Mouse (Mus musculus): ENCODE results near the gene Ptpn3.

The Ptpn3 gene

DNA sequence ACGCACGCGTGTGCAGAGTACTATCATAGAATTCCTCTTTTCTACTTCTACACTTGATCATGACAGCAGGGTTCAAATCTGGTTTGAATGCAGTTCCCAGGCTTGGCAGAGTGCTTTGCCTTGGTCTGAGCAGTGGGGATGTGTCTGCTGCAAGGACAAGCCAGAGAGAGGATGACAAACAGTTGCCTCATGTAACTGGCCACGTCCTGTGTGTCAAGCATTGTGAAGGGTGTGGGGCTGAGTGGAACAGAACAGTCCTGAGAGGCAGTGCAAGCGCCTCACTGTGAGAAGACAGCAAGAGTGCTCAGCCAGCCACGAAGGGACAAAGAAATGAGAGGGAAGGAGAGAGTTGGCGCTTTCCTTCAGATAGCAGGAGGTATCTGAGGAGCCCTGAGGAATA, 37.9 kb downstream of the Ptpn3 start:
- DNase-seq (ENCODE audit: low spot score in 2 of 2): no peak

DNA sequence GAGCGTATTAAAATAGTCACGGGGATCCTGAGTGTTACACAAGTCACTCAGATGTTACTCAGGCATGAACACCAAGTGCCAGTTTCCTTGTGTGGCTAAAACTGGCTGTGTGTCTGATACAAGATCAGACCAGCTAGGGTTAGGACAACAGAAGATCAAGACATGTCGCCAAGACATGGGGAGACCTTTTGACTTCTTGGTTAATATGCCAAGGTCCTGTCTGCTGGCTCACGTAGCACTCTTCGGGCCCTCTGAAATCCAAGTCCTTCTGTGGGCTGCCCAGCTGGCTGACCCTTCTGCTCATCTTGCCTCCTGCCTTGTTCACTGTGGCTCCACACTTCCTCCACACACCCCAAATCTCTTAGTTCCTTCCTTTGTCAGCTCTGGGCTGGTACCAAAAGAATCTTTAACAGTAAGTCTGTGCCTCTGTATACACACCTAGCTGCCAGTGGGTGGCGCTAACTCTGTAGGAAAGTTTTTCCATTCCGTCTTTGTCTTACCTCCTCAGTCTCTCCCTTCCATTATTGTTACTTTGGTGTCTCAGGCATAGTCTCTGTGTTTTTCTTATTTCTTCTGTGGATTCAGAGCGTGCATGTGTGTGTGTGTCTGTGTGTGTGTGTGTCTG, 38.5 kb downstream of the Ptpn3 start:
- DNase-seq (ENCODE audit: low spot score in 2 of 2): no peak

DNA sequence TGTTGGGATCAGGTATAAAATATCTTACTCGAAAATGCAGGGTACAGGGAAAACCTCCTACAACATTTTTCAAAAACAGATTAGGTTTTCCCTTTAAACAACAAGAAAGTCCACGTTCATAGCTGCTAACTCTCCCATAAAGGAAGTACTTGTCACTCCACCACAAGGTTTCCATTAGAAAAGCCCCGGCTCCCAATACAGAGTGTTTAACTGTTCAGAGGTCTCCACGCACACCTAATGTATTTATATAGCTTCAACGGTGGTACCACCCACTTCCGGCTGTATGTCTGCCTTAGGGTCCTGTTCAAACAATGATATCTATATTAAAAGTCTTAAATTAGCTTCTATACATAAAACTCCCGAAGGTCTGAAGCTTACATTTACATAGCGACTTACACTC, 39.2 kb downstream of the Ptpn3 start:
- DNase-seq (ENCODE audit: low spot score in 2 of 2): no peak

DNA sequence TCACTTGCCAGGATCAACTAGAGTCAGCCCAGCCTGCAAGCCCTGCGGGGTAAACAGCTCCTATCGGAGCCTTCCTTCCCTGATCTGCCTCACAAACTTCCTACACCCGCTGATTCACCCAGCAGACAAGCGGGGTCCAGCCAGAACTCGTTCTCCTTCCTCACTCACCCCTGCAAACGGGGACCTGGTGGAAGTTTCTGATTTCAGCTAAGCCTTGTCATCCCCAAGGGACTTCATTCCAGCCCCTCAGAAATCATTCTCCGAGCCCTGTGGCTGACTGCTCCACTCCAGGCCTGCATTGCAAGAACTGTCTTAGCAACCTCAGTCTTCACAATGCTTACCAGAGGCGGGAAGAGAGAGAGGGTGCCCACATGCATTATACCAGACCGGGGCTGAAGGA, 39.8 kb downstream of the Ptpn3 start:
- DNase-seq (ENCODE audit: low spot score in 2 of 2): no peak

DNA sequence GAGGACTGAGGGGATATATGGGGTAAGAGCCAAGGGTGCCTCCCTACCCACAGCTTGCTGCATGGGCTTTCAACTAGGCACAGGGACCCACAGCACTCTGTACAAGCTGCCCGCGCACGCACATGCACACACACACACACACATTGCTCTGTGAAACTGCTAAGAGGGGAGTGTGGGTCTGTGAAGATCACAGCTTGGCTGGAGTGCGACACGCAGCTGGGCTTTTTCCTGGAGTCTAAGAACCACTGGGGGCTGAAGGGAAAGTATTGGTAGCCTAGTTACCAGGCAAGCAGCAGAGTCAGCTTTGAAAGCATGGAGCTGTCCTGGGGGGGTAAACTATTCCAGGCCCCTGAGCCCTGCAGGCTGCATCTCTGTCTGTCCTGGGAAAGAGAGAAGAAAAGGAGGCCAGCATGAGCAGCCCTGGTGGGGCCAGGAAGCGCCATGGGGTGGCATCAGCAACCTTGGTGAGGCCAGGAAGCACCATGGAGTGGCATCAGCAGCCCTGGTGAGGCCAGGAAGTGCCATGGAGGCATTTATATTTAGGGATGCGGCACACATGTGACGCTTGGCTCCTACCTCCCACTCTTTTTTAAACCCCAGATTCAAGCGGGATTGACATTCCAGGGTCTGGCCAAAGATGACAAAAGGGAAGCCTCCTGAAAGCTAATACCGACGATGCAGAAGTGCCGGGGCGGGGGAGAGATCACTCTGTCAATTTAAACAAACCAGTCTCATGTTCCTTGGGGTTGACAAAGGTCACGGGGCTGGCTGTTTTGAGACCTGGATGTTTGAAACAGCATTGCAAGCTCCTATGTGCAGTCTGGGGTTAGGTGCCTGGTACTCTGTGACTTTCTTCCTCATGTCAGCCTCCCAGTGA, 43.2 kb downstream of the Ptpn3 start:
- DNase-seq (ENCODE audit: low spot score in 2 of 2): no peak

DNA sequence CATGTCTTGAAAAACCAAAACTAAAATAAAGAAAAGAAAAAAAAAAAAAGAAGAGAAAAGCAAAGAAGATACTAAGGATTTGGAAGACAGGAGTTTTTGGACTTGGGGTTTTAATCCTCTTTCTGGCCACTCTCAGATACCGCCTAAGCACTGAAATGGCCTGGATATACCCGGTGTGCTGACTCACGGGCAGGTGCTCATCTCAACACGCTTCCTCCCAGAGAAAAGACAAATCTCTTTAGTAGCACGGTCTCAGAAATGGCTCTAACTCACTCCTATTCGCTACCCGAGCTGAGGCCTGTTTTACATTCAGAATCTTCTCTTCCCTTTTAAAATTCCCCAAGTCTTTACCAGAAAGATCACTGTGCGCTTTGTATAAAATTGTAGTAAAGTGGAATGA, 44.2 kb downstream of the Ptpn3 start:
- DNase-seq (ENCODE audit: low spot score in 2 of 2): no peak

DNA sequence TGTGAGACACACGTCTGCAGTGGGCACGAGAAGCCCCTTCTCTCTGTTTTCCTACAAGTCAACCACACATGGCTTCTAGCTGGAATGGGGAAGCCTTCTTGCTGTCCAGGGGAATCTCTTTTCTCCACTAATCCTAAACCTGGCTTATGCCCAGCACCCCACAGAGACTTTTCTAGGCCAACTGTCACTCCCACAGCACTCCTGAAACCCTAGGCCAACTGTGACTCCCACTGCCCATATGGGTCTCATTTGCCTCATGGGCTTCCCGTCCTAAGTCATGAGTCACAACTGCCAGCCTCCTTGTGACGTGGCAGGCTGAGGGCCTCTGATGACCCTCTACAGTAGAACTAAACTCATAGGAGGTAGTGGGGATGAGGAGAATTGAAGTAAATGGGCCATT, 44.9 kb downstream of the Ptpn3 start:
- no peak for DNase-seq (ENCODE audit: low spot score in 2 of 2)

DNA sequence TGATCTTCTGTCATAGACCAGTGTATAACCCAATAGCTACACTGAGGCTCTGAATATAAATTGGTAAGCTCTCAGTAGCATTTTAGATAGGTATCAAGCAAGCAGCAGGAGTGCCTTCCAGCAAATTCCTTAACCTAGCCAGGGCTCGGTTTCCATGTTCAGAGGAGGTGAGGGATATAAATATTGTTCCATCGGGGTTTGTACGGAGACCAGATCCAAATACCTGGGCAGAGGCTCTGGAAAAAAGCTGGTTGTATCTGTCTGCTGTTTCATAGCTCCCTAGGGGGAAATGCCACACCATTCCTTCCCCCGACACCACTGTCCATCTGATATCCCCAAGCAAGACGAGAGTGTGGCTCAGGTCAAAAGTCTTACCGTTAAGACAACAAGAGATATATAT, 47.2 kb downstream of the Ptpn3 start:
- no peak for DNase-seq (ENCODE audit: low spot score in 2 of 2)

DNA sequence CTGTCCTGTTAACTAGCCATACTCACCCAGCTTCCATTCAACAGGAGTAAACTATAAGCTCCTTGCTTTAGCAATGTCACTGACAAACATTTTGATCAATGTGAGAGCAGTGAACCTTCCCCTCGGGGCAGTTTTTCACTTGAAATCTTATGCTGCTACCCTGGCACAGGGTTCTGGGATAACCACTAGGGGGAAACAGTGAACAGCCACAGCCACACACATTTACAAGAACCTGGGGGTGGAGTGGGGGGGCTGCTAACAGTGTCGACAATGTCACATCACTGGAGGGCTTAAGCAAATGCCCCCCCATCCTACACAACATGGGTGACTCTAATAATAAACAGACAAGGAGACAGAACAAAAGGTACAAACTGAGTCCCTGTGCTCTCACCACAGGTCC, 51.0 kb downstream of the Ptpn3 start:
- no peak for DNase-seq (ENCODE audit: low spot score in 2 of 2)

DNA sequence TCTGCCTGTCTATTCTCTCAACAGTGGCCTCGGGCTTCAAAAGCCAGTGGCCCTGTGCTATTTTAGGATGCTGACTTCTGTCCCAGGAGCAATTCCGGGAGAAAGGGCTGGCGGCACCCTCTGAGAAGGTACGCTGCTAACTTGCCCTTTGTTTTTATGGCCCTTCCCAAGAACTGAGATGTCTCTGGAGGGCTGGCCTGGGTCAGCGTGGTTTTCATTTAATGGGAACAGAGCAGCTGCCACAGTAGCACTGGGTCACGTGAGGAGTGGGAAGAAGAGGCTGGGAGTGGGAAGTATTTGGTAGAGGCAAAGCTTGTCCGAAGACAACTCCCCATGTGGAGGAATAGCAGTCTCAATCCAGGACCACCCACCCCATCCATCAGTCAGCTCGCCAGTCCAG, 52.5 kb downstream of the Ptpn3 start:
- DNase-seq (ENCODE audit: low spot score in 2 of 2): no peak

DNA sequence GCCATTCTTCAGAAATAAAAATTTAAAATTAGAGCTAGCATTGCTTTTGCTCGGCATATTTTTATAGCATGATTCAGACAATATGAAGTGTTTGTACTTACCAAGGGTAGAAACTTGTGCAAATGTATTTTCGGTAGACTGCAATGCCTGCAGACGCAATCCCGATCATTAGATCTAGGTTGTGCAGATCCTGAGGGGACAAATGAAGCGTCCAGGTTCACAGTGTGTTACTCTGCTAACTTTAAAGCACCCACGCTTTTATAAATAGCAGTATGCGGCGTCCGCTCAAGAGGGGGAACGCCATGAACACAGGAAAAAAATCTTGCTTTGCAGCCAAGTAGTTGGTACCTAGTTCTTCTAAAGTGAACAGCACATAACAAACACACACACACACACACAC, 56.8 kb downstream of the Ptpn3 start:
- DNase-seq (ENCODE audit: low spot score in 2 of 2): no peak

DNA sequence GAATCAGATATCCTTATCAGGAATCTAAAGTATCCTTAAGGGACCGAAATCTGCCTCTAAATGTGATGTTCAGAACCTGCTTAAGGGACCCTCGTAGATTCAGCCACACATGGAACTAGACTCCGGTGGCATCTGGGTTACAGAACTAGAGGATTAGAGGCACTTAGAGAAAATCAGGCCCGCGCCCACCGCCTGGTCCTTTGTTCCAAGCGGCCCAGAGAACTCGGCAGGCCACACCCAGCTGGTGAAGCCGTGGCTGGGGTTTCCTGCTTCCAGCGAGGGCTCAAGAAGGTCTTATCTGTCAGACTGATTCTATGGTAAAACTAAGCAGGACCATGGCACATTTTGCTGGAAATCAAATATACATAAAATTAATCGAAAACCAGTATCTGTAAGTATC, 58.3 kb downstream of the Ptpn3 start:
- DNase-seq (ENCODE audit: low spot score in 2 of 2): no peak

DNA sequence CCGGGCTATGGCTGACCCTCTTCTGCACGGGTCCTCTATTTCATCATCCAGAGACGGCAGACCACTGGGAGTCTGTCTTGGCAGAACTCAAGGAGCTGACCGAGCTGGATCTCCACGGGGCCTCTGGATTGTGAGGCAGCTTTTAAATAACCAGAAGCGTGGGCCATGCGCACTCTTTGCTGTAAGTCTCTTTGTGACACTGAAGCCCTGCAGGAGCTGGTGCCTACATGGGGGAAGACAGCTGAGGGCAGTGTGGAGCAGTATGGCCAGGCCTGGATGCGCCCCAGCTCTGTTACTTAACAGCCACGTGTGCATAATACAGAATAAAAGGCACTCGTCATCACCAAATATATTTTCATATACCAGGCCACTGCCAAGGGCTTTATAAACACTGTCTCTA, 60.7 kb downstream of the Ptpn3 start:
- no peak for DNase-seq (ENCODE audit: low spot score in 2 of 2)

DNA sequence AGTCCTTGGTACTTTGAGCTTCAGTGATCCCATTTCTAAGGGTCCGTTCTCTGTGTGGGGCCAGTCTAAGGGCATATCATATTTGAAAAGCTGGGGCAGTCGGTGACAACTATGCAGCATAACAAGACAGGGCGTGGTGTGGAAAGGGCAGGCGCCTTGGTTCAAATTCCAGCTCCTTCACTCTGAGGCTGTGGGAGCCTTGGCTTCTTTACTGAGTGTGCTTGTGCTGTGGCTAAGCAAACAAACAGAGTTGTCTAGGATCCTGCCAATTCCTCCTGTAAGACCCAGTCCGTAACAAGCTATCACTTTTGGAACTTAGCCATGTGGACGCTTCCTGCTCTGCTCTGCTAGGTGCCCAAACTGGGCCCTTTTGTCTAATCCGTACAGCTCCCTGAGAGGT, 61.5 kb downstream of the Ptpn3 start:
- DNase-seq (ENCODE audit: low spot score in 2 of 2): no peak

DNA sequence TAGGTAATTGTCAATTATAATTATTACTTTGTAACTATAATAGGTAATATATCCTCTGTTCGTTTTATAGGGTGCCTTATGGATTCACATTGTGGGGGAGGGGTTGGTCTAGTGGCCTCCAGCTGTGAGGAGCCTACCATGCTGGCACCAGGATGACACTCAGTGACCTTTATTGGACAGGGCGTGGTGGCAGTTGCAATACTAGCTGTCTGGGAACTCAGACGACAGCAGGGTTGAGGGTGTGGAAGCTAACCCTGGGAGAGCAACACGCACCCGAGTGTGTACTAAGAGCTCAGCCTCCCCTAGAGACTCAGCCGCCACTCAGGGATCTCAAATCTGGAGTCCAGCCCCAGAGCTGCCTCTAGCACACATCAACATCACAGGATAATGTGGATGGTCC, 62.5 kb downstream of the Ptpn3 start:
- no peak for DNase-seq (ENCODE audit: low spot score in 2 of 2)

DNA sequence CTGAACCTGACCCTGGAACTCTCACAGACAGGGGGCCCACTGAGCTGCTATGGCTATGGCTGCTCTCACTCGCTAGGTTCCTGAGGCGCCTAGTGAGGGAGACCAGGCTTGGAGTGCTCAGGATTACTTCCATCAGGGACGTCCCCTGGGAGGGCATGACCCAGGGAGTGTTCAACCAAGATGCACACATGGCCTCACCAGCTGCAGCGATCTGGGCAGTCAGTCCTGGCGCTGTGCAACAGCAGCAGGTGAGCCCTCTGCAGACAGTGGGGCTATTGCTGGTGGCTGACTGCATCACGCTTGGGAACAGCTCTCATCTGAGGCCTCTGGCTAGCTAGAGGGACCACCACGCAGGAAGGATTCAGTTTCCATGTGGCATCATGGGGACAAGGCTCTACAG, 63.5 kb downstream of the Ptpn3 start:
- DNase-seq (ENCODE audit: low spot score in 2 of 2): no peak

DNA sequence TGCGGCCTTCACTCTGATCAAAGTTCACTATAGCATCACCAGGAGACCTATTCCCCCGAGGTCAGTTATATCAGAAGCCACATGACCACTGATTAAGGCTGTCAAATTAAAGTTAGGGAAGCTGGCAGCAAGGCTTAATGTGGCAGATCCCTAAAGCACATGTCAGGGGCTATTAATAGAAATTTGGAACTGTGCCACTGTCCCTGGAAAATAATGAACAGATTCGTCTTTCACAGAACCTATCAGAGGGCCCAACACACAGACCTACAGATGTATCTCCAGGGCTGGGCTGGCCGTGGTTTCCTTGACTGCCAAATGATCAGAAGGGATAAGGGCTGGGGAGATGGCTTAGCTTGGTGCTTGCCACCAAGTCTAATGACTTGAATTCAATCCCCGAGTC, 65.1 kb downstream of the Ptpn3 start:
- DNase-seq (ENCODE audit: low spot score in 2 of 2): no peak

DNA sequence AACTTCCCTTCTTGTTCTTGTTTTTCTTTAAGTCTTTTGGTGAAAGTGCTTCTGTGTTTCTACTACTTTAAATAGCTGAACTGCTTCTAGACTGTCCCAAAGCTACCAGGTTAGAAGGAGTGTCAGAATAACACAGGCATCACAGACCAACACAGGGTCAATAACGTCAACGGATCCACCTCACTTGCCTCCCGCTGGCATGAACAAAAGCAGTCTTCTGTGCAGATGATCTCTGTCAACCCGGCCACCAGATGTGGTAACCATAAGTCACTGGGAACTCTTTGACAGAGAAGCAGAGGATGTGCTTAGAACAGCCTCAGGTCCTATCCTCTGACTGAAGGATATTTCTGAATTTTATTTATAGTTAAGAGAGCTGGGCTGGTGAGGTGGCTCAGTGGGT, 65.9 kb downstream of the Ptpn3 start:
- no peak for DNase-seq (ENCODE audit: low spot score in 2 of 2)

DNA sequence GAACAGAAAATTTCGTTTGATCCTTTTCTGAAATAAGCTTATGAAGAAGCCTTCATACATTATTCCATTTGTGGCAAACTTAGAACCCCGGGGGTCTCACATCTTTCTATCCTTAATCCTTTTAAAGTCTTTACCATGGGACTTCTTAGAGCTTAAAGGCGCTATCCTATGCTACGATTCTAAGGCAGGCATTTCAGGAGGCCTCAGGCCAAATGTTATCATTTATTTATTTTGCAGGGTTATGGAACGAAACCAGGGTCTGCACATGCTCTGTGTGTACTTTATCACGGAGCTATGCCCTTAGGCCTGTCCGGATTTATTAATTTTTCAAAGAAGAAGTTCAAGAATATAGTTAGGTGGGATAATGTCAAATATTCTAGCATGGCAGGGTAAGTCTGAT, 67.3 kb downstream of the Ptpn3 start:
- DNase-seq (ENCODE audit: low spot score in 2 of 2): no peak

DNA sequence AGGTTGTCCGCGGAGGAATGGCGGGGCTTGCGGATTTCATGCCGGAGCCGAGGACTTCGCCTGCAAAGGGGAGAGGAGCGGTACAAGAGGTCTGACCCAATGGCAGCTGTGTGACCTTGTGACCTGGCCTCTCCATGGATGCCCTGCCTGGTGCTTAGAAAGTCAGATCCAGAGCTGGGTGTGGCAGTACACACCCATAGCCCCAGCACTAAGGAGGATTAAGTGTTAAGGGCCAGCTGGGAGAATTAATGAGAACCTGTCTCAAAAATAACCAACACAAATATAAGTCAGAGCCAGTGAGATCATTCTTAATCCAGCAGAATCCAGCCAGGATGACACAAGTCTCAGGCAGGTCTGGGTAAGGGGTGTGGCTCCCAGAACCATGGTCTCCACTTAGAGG, 69.2 kb downstream of the Ptpn3 start:
- DNase-seq (ENCODE audit: low spot score in 2 of 2): no peak

DNA sequence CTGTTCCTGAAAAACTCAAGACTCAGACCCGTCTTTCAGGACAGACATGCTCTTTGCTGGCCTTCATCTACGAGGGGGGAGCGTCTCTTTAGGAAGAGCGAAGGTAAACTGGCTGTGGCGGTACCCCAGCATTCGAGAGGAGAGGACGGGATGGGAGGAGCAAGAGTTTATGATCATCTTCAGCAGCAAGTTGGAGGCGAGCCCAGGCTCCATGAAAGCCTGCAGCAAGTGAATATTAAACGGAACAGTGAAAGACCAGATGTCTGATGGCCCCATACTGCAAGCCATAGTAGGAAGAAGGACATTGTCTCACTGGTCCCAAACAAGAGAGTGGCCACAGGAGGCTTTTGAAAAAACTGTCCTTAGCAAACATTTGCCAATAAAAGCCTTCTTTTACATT, 70.3 kb downstream of the Ptpn3 start:
- DNase-seq (ENCODE audit: low spot score in 2 of 2): no peak

DNA sequence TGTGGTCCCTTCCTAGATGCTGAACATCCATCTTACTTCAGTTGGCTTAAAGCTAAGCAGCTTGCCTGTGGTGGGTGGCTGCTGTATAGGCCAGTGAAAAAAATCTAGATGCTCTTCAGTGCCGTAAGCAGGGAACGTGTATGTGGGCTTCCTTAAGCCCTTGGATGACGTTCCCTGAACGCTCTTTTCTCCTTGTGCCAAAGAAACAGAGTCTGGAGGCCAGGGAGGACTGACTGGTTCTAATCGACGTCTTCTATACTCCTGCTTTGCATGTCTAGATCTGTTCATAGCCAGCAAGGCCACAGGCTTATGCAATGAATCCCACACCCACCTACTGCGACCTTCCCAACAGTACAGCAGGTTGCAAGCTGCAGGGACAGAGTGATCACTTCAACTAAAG, 71.3 kb downstream of the Ptpn3 start:
- no peak for DNase-seq (ENCODE audit: low spot score in 2 of 2)

DNA sequence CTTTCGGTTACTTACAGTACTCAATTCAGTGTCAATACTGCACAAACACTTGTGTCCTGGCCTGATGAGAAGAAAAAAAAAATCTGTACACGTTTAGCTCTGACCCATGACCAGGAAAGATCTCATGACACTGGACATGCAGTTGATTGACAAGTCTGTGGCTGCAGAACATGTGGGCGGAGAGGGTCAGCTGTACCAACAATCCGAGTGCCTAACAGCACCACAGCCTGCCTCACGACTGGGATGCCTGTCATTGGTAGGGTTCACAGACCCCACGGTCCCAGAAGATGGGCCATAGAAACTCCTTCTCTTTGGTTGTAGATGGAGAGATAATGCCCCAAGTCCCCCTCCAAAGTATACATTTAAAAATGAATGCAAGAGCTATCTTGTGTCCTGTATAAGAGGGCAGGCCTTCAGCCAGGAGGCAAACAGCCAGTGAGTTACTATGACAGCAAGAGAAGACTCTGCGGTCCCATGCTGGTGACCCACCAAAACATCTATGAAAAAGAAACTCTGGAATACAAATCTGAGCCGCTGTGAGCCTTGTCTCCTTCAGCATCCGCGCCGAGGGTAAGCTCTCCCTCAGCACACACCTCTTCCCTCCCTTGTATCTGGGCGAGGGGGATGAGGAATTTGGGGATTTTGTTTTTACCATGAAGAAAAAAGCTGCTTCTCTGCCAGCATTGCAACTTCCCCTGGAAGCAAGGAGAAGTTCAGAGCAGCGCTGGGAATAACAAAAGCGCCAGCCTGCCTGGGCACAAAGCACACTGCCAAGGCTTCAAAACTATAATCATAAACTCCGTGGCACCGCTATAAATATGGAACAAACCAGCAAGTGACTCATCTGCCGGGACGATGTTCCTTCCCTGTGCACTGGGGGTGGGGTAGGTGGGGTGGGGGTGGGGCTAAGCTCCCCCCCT, 72.8 kb downstream of the Ptpn3 start:
- no peak for DNase-seq (ENCODE audit: low spot score in 2 of 2)
